Mouse (Mus musculus): ENCODE results near the gene Pard3b.
A peak's percentile ranks its signal among the peaks of the same experiment; 100 is the strongest.

Pard3b gene

DNA sequence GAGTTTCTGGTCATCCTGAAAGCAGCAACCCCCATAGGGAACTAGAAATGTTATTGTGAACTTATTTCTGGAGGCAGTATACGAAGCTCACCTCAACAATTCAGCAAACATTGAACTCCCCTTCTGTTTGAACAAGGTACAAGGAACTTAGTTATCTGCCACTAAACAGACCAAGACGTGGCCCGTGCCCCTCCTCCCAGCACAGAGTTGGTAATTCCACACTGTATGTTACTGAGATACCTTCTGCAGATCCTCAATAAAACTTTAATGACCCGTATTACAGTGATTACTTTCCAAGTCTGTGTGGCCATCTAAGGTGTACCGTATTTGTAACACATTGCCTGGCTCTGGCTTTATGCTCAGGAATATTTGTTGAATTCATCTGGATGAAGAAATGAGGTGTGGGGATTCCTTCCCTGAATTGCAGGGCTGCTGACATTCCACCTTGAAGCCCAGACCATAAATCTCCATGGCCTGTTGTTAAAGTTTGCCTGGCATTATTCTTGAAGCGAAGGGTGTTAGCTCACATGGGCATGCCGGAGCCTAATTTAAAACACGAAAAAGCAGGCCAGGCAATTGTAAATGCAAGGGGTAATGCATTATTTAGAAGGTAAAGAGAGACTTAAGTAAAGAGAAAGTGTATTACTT is 1006.1 kb downstream of the Pard3b start:
- DNase-seq (ENCODE audit: low spot score) = no peak

GRCm38 (mm10) chr1:62646812-62647211 is 1008.2 kb downstream of the Pard3b start:
- no peak for DNase-seq (ENCODE audit: low spot score)

GRCm38 (mm10) chr1:62648116-62648515 is 1009.5 kb downstream of the Pard3b start:
- DNase-seq (ENCODE audit: low spot score) = no peak

DNA sequence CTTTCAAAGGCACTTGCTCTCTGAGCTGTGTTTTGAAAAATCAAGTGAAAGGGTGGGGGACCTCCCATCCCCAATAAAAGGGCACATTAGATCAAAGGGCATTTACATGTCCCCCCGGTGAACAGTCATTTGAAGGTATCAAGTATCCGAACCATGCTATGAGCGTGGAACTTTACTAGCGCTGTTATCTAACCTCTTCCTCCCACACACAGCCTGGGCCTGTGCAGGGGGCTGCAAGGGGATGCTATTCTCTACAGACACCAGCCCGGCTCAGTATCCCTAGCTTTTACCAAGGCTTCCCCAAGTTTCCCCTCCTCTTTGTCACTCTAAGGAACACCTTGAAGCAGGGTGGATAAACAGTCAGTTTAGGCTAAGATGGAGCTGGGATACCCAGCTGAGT is 1010.0 kb downstream of the Pard3b start:
- DNase-seq (ENCODE audit: low spot score) = no peak

GRCm38 (mm10) chr1:62650491-62650890 is 1011.9 kb downstream of the Pard3b start:
- no peak for DNase-seq (ENCODE audit: low spot score)

- no peak for DNase-seq (ENCODE audit: low spot score)
Observed at GRCm38 (mm10) chr1:62654436-62654835, 1015.8 kb downstream of the Pard3b start.

DNA sequence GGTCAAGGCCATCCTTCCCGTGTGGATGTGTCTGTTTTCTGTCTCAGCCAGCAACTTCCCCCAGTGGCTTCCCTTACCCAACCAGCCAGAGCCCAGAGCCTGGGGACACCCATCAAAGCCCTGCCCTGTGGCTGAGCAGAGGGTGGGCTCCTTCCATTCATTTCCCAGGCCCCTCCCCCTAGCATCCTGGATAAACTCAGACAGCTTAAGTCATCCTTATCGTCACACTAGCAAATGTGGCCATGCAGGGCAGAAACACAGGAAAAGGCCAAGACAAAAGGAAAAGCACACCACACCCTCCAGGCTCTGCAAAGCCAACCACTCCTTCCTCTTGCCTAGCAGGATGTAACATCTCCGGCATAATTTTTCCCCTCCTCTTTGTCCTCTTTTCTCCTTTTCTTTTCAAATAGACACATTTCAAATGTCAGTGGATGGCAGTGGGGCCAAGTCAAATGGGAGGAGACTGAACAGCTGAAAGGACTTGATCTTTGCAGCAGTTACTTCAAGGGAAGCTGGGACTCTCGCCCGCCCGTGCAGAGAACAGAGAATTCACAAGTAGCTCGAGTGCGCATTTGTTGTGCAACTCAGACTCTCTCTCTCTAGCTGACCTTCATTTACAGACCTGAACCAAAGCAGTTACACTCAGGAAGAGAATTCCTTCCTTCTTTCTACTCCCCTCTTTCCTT is 1026.5 kb downstream of the Pard3b start:
- peak; percentile 44 for DNase-seq (ENCODE audit: low spot score)

GRCm38 (mm10) chr1:62665771-62666730 is 1027.4 kb downstream of the Pard3b start:
- DNase-seq (ENCODE audit: low spot score) = no peak

DNA sequence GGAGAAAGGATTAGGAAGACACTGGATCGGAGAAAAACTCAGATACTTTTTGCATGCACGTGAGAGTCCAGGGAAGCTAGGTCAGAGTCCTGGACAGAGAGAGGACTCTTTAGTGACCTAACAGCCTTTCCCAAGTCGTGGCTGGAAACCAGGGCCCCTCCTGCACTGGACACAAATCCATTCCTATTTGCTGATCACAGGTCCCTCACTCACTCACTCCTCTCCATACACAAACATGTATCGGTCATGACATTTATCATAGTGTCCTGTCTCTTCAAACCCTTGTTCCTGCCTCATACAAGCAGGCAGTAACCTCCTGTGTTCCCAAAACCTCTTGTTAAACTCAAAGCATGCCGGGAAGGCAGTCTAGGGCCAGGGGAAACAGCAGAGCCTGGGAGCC is 1028.2 kb downstream of the Pard3b start:
- no peak for DNase-seq (ENCODE audit: low spot score)

DNA sequence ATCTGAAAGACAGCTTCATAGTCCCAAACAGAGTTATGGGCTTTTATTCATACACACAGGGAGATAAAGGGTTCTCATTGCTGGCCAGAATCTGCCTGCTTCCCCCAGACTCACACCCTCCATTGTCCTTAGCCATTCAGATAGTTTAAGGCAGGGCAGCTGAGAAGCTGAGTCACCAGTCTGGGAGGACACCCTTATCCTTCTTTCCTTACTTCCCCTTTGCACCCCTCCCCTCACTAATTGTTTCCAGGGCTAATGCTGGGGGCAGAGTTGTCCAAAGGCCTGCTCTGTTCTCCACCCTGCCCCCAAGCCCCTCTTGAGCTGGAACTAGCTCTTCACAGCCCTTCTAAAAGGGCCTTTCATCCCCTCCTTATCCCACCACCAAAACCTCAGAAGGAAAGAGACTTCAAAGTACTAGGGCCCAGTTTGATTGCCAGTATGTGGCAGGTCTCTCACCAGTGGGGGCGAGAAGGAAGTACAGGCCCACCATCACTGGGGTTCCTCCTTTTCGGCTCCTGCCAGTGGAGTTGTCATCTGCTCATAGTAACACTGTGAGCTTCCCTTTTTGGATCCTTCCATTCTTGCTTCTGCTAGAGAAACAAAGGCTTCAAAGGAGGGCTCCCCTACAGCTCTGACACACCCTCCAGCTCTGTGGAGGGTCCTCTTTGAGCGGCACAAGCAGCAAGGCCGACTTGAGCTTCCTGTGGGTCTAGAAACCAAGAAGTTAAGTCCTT is 1040.2 kb downstream of the Pard3b start:
- DNase-seq (ENCODE audit: low spot score) = no peak

- no peak for DNase-seq (ENCODE audit: low spot score)
Observed at GRCm38 (mm10) chr1:62679466-62679865, 1040.8 kb downstream of the Pard3b start.

GRCm38 (mm10) chr1:62682456-62683385 is 1044.1 kb downstream of the Pard3b start:
- DNase-seq (ENCODE audit: low spot score) = no peak

GRCm38 (mm10) chr1:62683498-62683897 is 1044.9 kb downstream of the Pard3b start:
- no peak for DNase-seq (ENCODE audit: low spot score)

GRCm38 (mm10) chr1:62687511-62687910 is 1048.9 kb downstream of the Pard3b start:
- no peak for DNase-seq (ENCODE audit: low spot score)

DNA sequence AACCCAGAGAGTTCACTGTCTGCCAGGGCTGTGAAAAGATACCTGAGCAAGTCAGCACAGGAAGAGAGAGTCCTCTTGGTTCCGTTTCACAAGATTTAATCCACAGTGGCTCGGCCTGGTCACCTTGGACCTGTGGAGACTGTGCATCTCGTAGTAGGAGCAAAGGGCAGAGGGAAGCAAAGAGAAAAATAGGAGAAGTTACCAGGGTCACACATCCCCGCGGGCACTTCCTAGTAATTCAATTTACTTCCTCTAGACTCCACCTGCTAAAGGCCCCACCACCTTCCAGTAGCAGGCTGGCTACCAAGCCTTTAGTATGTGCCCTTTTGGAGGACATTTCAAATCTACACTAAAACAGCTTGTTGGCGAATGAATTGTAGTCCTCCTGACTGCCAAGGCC is 1052.6 kb downstream of the Pard3b start:
- no peak for DNase-seq (ENCODE audit: low spot score)

Measured in testis, postnatal 10 days (tissue).